Mouse (Mus musculus) cerebellum, adult 9-11 months (tissue): ENCODE results near the gene Prtn3.

Source experiments
- DNase-seq: peaks from one replicate; pipeline ENCODE4 v3.0.0; 2022

Gene Prtn3

DNA sequence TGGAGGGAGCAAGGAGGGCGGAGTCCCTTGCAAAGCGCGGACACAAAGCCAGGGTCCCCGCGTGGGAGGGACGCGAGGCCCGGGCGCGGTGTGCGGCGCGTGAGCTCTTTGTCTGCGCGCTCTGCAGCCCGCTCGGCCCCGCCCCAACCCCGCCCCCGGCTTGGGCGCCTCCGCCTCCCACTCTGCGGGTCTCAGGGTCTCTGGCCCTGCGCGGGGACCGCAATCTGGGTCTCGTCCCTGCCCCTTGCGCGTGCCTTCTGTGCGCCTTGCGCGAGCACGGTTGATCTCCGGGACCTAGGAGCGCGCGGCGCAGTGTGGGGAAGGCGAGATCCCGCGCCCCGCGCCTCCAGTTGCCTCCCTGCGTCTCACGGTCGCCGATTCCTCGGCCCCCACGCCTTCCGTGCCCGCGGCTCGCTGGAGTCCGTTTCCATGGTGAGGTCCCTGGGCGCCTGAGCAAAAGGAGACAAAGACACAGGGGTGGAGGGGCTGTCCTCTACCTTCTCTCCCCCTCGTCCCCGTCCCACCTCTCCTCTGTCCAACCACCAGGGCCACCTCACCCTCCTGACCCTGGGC is at the start of gene Prtn3, which contains the start of gene Plppr3:
TSS of gene Prtn3 (plus strand) at position 187 of the 573 bp plus-strand sequence.
TSS of gene Plppr3 (minus strand) at position 345 of the 573 bp plus-strand sequence.
- peak; percentile 57 for DNase-seq

DNA sequence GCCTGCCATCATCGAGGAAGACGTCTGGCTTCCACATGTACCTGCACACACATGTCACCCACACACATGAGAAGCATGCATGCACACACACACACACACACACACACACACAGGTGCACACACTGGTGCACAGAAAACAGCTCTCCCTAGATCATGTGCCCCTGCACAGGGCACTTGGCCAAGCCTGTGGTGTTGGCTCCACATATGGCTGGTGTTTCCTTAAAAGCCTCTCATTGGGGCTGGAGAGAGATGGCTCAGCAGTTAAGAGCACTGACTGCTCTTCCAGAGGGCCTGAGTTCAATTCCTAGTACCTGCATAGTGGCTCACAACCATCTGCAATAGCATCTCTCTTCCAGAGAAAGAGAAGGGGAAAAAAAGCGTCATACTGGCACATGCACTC is 42.7 kb upstream of the Prtn3 start:
- DNase-seq = no peak

DNA sequence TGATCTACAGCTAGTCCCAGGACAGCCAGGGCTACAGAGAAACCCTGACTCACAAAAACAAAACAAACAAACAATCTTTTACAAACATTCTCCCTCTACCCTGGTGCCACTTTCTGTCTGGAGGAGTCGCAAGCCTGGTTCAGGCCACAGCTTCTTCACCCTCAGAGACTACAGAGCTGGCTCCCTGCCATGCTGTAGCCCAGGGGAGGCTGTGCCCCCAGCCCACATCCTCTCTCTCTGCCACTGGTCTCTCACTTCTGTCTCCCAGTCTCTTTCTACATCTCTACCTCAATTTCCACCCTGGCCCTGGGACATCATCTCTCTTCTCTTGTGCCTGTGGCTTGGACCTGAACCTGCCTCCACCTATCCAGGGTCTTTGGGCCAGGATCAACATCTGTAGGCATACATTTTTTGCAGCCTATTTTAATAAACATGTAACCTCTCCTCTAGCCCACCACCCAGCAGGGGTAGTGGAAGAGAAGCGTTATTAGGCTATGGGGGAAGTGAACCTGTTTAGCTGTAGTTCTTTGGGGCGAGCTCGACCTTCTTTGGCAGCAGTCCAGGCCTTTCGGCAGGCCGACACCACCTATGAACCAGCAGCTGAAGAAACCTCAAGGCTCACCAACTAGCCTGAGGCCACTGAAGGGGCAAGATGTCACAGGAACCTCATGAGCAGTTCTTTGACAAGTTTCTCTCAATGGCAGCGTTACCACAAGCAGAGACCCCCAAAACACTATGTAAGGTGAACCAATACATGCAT is 42.1 kb upstream of the Prtn3 start:
- DNase-seq = no peak

DNA sequence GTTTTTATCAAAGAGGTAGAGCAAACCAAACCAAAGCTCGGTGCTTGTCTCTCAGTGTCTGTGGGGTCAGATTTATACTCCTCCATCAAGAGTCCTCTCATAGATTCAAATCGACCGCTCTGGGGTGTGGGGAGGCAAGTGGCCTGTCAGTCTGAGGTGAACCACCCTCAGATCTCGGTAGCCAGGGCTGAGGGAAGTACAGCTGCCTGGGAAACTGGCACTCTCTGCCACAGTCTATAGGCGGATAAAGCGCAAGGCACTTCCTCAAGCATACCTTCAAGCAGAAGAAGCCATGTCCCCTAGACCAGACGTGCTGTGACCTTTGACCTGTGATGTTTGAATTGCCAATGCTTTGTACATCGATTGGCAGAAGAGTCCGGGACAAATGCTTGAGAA is 41.5 kb upstream of the Prtn3 start:
- DNase-seq = no peak

DNA sequence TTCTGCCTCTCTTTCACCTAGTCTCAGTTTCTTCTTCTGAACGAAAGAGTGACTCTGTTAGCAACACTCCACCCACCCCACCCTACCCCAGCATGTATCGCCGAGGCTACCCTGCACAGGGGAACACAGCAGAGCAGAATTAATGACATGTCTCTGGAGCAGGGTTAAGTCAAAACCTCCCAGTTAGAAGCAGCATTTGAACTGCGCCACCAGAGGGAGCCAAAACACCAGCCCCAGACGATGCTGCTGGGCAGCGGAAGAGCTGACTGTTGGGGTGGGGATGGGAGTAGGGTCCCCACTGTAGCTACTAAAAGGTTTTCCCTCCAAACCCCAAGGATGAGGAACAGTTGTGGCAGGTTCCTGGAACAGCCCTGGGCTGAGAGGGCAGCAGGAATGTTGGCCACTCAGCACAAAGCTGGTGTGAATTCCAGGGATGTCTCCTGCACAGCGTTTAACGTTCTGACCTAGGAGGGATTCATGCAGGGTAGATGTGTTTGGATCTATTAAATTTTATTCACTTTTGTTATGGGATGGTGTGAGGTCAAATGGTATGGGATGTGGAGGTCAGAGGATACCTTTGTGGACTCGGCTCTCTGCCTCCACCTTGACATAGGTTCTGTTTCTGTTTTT is 39.4 kb upstream of the Prtn3 start:
- DNase-seq = peak; percentile 68

DNA sequence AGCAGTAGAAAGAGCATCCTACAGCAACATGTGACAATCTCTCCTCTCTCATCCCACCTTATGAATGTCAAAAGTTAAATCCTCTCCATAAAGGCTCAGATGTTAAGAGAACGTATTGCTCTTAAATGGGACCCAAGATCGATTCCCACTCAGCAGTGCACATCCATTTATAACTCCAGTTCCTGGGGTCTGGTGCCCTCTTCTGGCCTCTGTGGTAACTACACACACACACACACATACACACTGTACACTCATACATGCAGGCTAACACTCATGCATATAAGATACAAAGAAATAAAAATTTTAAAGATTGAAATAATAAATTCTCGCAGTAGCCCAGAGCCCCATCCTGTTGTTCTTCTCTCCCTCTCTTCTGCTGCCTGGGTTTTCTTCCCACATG is 37.4 kb upstream of the Prtn3 start:
- DNase-seq = no peak

DNA sequence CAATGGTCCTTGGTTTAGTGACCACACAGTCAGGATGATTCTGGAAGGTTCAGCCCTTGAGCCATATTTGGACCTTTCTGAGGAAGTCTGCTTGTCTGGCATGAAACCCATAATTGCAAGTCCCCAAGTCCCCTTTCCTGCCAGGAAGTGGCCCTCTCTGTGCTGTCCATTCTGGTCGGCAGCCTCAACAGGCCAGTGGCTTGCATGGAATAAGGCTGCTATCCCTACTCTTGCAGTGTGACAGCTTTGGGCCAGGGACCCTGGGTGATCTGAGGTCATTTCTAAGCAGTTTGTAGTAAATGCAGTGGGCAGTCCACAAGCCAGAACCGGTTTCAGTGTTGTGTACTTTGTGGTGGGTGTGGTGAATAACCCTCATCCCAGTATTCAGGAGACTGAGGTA is 36.1 kb upstream of the Prtn3 start:
- no peak for DNase-seq

DNA sequence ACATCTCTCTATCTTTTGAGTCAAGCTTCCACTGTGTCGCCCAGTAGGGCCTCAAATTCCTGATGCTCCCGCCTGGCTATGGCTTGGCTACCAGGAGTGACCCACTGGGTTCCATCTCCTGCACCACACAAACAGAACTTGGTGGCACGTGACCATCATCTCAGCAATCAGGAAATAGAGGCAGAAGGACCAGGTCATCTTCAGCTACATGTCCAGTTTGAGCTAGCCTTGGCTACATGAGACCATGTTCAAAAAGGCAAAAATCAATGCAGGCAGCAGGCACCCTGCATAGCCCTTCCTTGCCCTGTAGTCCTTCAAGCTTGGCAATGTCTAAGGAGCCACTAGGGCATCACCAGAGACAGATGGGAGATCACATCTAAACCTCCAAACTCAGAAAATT is 34.2 kb upstream of the Prtn3 start:
- no peak for DNase-seq

DNA sequence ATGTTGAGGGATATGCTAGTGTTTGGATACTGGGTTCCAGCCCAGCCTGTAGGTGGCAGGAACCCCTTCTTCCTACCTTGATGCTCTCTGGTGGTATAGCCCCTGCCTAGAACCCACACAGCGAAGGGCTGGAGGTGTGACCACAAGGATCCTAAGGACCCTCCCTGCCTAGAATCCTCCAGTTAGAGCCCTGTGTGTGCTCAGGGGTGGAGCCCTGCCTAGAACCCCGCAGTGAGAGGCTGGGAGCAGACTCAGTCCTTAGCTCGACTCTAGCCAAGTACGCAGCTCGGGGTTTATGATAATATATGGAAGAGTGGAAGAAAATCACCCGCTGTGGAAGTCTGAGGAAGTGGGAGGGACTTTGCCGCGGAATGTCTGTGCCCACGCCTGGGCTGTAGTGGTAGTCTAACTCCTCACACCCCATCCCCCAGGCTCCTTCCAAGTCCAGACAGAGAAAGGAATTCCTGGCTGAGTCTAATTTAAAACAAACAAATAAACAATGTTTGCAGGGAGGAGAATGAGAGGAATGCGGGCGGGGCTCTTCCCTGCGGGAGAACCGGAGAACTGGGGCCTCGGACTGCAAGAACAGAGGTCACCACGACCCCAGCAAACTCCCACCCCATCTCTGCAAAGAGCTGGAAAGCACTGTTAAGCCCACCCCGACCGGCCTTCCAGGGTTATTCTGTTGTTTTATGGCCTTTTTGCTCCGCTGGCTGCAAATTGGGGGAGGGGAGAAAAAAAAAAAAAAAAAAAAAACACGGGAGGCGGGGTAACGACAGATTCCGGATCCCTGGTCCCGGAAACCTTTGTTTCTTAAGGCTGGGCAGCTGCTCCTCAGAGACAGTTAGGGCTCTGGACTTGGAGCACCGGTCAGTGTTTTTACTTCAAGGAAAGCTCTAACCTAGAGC is 33.4 kb upstream of the Prtn3 start:
- peak; percentile 77 for DNase-seq

DNA sequence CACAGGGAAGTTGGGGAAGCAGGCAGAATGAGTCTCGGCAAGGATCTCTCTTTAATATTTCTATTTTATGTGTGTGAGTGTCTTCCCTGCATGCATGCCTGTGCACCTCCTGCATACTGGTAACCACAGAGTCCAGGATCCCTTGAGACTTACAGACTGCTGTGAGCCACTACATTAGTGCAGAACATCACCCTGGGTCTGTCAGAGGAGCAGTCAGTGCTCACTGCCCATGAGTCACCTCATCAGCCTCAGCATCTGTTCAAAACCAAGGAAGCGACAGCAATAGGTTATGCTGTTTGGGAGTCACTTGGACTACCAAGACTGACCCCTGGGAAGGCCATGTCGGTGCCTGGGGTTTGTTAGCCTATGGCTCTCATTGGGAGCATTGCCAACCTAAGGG is 32.0 kb upstream of the Prtn3 start:
- DNase-seq = no peak

DNA sequence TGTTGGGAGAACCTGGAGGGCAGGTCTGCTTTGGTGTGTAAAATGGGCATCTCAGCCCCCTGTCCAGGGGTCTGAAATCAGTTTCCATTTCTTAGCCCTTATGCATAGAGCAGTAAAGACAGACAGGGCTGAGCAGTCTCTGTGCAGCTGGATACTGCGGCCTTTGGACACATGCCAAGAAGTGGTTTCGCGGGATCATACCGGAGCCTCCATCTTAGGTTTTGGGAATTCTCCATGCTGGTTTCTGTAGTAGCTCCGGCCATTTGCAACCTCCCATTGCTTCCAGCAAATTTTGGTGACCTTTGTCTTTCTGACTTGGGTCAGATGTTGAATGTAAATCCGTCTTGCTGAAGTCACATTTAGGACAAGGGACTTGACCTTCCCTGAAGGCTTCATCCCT is 30.8 kb upstream of the Prtn3 start:
- DNase-seq = peak; percentile 19

DNA sequence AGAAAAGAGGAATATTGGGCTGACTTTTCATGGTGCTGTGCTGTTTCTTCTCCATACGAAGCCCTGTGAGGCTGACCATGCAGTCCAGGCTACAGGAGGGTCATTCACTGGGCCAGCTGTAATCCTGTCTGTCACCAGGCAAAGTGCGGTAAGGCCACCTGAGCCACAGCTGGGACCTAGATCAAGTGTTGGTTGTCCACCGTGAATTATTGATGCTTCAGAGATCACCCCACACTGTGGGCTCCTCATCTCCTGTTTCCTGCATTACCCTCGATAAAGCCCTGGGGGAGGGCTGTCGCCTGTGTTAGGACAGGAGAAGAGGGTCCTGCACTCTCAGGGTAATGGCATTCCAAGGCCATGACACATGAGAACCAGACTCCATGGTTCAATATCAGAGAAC is 27.7 kb upstream of the Prtn3 start:
- DNase-seq = no peak

DNA sequence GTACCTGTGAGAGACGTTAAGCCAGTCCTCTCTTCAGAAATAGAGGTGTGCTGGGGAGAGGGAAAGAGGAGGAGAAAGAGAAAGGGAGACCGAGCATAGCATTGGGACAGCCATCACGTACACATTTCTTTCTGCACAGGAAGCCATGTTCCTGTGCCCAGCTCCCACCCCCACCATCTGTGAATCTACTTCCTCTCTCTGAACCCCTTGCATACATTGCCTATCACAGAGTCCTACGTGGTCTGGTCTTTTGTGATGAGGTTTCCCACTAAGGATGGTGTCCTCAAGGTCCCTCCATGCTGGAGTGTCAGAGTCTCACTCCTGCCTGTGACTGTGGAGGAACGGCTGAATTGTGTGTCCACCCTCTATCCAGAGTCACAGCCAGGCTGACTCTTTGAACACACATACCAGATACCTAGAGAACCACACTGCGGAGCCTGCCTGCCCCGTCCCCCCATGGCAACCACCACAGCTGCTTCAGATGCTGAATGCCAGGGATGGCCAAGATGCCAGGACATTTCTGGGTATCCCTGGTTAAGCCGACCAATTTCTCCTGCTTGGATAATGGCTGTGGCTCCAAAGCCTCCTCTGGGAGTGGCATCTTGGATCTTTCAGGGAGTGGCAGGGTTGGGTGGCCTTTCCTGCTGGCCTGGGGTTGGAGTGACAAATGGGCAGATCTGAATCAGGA is 24.2 kb upstream of the Prtn3 start:
- no peak for DNase-seq

DNA sequence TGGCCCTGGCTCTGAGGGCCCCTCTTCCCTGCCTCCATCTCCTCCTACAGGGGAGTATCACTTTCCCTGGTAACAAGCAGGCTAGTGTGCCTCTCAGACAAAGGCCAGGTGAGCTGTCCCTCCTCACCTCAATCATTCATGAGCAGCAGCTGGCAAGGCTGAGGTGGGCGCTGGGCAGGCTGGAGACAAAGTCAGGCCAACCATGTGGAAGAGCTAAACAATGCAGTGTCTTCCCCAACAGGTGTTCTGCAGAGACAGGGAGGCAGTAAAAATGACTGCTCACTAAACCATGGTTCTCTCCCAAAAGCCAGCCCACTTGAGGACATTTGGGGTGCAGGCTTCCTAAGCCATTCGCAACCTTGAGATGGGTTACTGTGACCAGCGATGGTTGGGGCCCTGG is 22.6 kb upstream of the Prtn3 start:
- DNase-seq = peak; percentile 46

DNA sequence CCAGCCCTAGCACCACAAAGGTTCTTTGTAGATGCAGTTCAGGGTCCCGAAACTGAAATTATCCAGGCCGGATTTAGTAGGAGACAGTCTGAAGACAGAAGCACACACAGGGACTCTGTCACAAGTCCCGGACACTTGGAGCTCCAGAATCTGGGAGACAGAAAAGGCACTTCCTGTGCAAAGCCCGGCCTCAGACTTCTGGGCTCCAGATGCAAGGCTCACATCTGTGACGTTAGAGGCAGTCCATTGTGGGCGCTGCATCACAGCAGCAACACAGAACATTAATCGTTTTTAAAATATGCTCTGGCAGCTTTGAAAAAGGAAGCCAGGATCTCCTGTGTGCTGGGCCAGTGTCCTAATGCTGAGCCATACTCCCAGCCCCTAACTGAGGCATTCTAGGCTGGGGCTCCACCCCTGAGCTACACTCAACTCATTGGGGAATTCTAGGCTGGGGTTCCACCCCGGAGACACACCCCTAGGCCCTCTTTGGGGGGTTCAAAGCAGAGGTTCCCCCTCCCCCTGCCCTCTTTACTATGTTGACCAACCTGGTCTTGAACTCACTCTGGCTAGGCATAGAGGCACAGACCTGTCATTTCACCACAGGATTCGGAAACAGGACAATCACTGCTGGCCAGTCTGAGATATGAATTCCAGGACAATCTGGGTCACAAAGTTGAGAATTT is 22.0 kb upstream of the Prtn3 start:
- peak; percentile 64 for DNase-seq

DNA sequence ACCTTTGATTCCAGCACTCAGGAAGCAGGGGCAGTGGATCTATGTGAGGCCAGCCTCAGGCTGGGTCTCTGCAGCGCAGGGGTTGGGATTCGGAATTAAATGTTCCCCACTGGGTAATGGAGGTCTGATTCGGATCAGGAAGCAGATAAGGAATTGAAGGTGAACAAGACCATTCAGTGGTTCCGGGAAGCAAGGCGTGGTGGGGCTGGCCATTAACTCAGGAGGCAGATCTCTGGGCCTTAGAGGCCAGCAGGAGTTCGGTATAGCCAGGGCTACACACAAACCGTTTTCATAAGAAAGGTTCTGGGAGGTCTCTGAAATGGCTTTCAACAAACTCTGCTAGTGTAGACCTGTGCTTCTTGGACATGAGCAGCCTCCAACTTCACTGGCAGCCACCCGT is 21.4 kb upstream of the Prtn3 start:
- DNase-seq = no peak

DNA sequence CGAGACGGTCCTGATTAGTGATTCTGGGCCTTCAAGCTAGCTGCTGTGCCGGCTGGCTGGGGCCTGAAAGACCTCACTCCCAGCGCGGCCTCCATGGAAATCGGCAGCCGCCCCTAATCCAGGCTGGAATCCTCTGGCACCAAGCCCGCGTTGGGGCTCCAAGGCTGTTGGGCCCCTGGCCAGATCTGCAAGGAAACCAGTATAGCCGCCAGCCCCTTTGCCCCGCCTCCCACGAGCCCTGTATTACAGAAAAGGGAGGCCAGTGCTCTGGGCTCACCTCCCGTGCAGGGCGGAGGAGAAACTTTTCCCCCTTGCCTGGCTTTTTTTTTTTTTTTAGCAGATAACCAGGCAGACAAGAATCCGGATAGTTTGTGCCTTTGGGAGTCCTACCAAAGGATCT is 20.9 kb upstream of the Prtn3 start:
- peak; percentile 89 for DNase-seq

DNA sequence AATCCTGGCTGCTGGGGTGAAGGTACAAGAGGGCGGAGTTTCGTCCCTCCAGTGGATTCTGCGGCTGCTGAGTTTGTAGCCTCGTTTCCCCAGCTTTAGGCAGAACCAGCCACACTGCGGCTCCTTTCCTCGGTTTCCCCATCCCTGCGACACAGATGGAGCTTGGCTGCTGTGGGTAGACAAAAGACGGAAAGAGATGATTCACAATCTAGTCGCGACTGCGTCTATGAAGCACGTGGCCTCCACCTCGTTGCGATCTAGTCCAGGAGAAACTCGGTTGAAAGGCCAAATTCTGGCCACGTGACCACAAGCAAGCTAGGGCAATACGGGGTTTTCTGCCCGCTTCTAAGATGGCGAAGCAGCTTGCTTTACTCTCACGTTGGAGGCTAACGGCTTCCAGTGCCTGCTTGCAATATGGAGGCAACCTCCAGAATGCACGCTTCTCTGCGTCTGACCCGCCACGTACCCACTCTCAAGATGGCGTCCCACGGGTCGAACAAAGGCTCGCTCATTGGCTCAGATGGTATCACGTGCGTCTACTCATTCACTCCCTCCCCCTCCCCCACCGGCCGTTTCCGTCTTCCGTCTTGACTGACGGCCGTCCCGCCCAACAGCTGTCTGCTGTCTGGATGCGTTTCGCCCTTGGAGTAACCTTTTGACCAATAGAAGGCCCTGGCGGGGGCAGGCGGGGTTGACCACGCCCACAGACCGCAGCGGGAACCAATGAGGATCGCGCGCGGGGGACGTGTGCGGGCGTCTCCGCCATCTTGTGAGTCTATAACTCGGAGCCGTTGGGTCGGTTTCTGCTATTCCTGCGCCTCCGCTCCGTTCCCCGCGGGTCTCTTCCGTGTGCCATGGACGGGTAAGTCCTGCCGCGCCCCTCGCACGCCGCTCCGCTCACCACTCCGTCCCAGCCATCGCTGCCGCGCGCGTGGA is 20.1 kb upstream of the Prtn3 start, which contains the start of gene Ptbp1:
TSS of gene Ptbp1 (plus strand) at position 568 of the 936 bp plus-strand sequence.
- DNase-seq = peak; percentile 99

DNA sequence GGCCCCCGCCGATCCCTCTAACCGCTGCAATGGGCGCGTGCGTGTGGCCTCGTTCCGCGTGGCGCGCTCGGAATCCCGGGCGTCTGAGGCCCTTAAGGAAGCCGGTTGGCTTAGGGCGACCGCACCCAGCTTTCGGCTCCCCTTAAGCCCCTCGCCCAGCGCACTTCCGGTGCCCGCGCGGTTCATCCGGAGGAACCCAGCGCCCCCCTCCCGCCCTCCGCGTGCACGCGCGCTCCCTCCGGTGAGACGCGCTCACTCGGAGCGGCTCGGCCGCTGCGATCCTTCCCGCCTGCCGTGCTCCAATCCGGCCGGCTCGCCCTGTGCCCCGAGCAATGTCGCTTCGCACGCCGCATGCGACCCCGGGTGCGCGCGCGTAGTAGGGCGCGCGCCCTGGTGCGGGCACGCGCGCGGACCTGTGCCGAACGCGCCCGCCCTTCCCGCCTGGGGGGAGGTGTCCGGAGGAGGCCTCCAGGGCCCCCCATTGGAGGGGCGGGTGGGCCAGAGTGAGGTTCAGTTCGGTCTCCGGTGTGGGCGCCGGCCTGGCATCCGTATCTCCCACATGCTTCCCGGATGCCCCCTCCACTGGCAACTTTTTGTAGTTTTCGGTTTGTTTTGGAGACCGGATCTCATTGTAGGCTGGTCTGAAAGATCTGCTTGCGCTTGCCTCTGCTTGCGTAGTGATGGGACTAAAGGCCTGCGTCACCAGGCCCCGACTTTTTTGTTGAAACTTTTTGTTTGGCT is 19.3 kb upstream of the Prtn3 start:
- peak; percentile 81 for DNase-seq
